Mouse (Mus musculus) neural tube, embryonic 14.5 days (tissue): ENCODE measurements around the gene Fzd7. TPM values are rescaled to one million over a fixed set of nuclear protein-coding genes. Genes with fewer than 3 reads are reported as not detected.

ENCODE experiments used
- ATAC-seq: fragments of 200-750 bp; cut with Nextera tagmentation; 2 replicates; pipeline ENCODE4 v1.8.0; 2017; ENCODE audit warnings: low read depth, mild to moderate bottlenecking, moderate TSS enrichment, moderate library complexity
- H3K27ac ChIP-seq: fragments of 300-500 bp; sonication (generic); 2 replicates; pipeline ENCODE4 v1.5.1; 2014; ENCODE audit warnings: low read depth, mild to moderate bottlenecking, control low read depth, low read length, moderate library complexity, mixed read lengths
- H3K27me3 ChIP-seq: fragments of 300-500 bp; sonication (generic); 2 replicates; pipeline ENCODE4 v1.6.1; 2014; ENCODE audit warnings: low read length; ENCODE audit not compliant: control insufficient read depth, insufficient read depth
- H3K36me3 ChIP-seq: fragments of 300-500 bp; sonication (generic); 2 replicates; pipeline ENCODE4 v1.6.1; 2014; ENCODE audit warnings: low read length, mixed read lengths; ENCODE audit not compliant: control insufficient read depth, insufficient read depth
- H3K4me1 ChIP-seq: fragments of 300-500 bp; sonication (generic); 2 replicates; pipeline ENCODE4 v1.6.1; 2014; ENCODE audit warnings: low read length; ENCODE audit not compliant: control insufficient read depth, insufficient read depth
- H3K4me2 ChIP-seq: fragments of 300-500 bp; sonication (generic); 2 replicates; pipeline ENCODE4 v1.6.1; 2014; ENCODE audit warnings: mild to moderate bottlenecking, low read depth, low read length, control low read depth
- H3K4me3 ChIP-seq: fragments of 300-500 bp; sonication (generic); 2 replicates; pipeline ENCODE4 v1.5.1; 2014; ENCODE audit warnings: low read depth, low read length, control low read depth, mixed read lengths
- H3K9ac ChIP-seq: fragments of 300-500 bp; sonication (generic); replicated peaks from 2 replicates; pipeline ENCODE4 v1.6.1; 2014; ENCODE audit warnings: low read depth, mild to moderate bottlenecking, control low read depth, low read length, mixed read lengths
- H3K9me3 ChIP-seq: fragments of 300-500 bp; sonication (generic); 2 replicates; pipeline ENCODE4 v1.6.1; 2016; ENCODE audit warnings: low read length; ENCODE audit not compliant: control insufficient read depth
- WGBS: fragments of 180-500 bp; shearing (Covaris S2); extraction: QIAGEN DNeasy Blood & Tissue Kit; methylation state at CpG from one replicate; pipeline ENCODE4 v1.1.7; 2014; 5-methylcytosine and 5-hydroxymethylcytosine counted together
- polyA plus RNA-seq: library from polyadenylated mRNA; unstranded; fragments of >200 nt; fragmentation: Nextera tagmentation; extraction: Ambion mirVana; gene quantifications from 2 replicates; pipeline ENCODE4 v1.2.1, GENCODE M21; 2014

The Fzd7 gene
- polyA plus RNA-seq, 1 experiment from 2014 or later, result 4.3 TPM

- Histone ChIP-seq H3K4me2 (peak overlapping the region; percentile 30), H3K27me3 (no peaks in the 10 kb centered on the region), H3K4me1 (0 out of 2 replicates have a peak, but pooled peaks cover 5% of the 10 kb centered on the region), H3K36me3 (no peaks in the 10 kb centered on the region), H3K27ac (no peak overlapping the region), H3K9ac (no peak overlapping the region), H3K4me3 (peak overlapping the region; percentile 4; the same call in 1 of the 2 replicates), H3K9me3 (no peaks in the 10 kb centered on the region)
- 5% methylated on average over 10 of the region's 10 CpGs for WGBS
- no peak for ATAC-seq
Measured at GRCm38 (mm10) chr1:59487651-59488051, 5.4 kb downstream of the Fzd7 start.

- Histone ChIP-seq H3K4me2 (no peak overlapping the region; the same call in 1 of the 2 replicates), H3K4me1 (0 out of 2 replicates have a peak, but pooled peaks cover 5% of the 10 kb centered on the region), H3K27ac (no peak overlapping the region), H3K9ac (no peak overlapping the region), H3K27me3 (no peaks in the 10 kb centered on the region), H3K9me3 (no peaks in the 10 kb centered on the region), H3K4me3 (no peak overlapping the region), H3K36me3 (no peaks in the 10 kb centered on the region)
- ATAC-seq, result no peak
- WGBS, result 47% methylated on average over 4 of the region's 4 CpGs
Measured at GRCm38 (mm10) chr1:59488481-59488880, 6.3 kb downstream of the Fzd7 start.

GRCm38 (mm10) chr1:59488991-59489390 is 6.8 kb downstream of the Fzd7 start:
- H3K4me2 ChIP-seq, result no peak overlapping the region
- no peak overlapping the region for H3K9ac ChIP-seq
- ATAC-seq, result no peak
- H3K4me1 ChIP-seq, result 0 out of 2 replicates have a peak, but pooled peaks cover 3% of the 10 kb centered on the region
- 55% methylated on average over 4 of the region's 4 CpGs for WGBS
- H3K27ac ChIP-seq, result no peak overlapping the region
- H3K4me3 ChIP-seq, result no peak overlapping the region
- H3K36me3 ChIP-seq, result no peaks in the 10 kb centered on the region
- no peaks in the 10 kb centered on the region for H3K27me3 ChIP-seq
- no peaks in the 10 kb centered on the region for H3K9me3 ChIP-seq

GRCm38 (mm10) chr1:59491517-59491916 is 9.3 kb downstream of the Fzd7 start:
- no peaks in the 10 kb centered on the region for H3K9me3 ChIP-seq
- ATAC-seq, result no peak
- no peak overlapping the region for H3K27ac ChIP-seq
- H3K27me3 ChIP-seq, result no peaks in the 10 kb centered on the region
- no peaks in the 10 kb centered on the region for H3K36me3 ChIP-seq
- no peaks in the 10 kb centered on the region for H3K4me1 ChIP-seq
- WGBS, result 85% methylated on average over 9 of the region's 9 CpGs
- H3K9ac ChIP-seq, result no peak overlapping the region
- H3K4me2 ChIP-seq, result no peak overlapping the region
- no peak overlapping the region for H3K4me3 ChIP-seq

- no peak overlapping the region for H3K9ac ChIP-seq
- ATAC-seq, result no peak
- H3K9me3 ChIP-seq, result no peaks in the 10 kb centered on the region
- no peaks in the 10 kb centered on the region for H3K36me3 ChIP-seq
- H3K4me3 ChIP-seq, result no peak overlapping the region
- 77% methylated on average over 4 of the region's 4 CpGs for WGBS
- no peaks in the 10 kb centered on the region for H3K4me1 ChIP-seq
- H3K4me2 ChIP-seq, result no peak overlapping the region
- H3K27ac ChIP-seq, result no peak overlapping the region
- H3K27me3 ChIP-seq, result no peaks in the 10 kb centered on the region
Measured at GRCm38 (mm10) chr1:59492432-59492831, 10.2 kb downstream of the Fzd7 start.

- Histone ChIP-seq H3K27ac (no peak overlapping the region), H3K4me3 (no peak overlapping the region), H3K36me3 (no peaks in the 10 kb centered on the region), H3K27me3 (no peaks in the 10 kb centered on the region), H3K9me3 (no peaks in the 10 kb centered on the region), H3K9ac (no peak overlapping the region), H3K4me1 (no peaks in the 10 kb centered on the region), H3K4me2 (no peak overlapping the region)
- no peak for ATAC-seq
- WGBS, result 97% methylated on average over 5 of the region's 5 CpGs
Measured at GRCm38 (mm10) chr1:59495970-59496369, 13.7 kb downstream of the Fzd7 start.

GRCm38 (mm10) chr1:59497741-59498613 is 15.8 kb downstream of the Fzd7 start:
- H3K27me3 ChIP-seq, result no peaks in the 10 kb centered on the region
- no peak for ATAC-seq
- no peak overlapping the region for H3K4me2 ChIP-seq
- no peaks in the 10 kb centered on the region for H3K36me3 ChIP-seq
- H3K9me3 ChIP-seq, result no peaks in the 10 kb centered on the region
- 80% methylated on average over 6 of the region's 6 CpGs for WGBS
- no peak overlapping the region for H3K27ac ChIP-seq
- H3K4me1 ChIP-seq, result no peaks in the 10 kb centered on the region
- H3K4me3 ChIP-seq, result no peak overlapping the region
- H3K9ac ChIP-seq, result no peak overlapping the region

- Histone ChIP-seq H3K4me1 (no peaks in the 10 kb centered on the region), H3K9me3 (no peaks in the 10 kb centered on the region), H3K27me3 (no peaks in the 10 kb centered on the region), H3K27ac (no peak overlapping the region), H3K4me2 (no peak overlapping the region), H3K4me3 (no peak overlapping the region), H3K9ac (no peak overlapping the region), H3K36me3 (no peaks in the 10 kb centered on the region)
- ATAC-seq, result no peak
- 83% methylated on average over 3 of the region's 3 CpGs for WGBS
Measured at GRCm38 (mm10) chr1:59499327-59499726, 17.1 kb downstream of the Fzd7 start.

- H3K4me2 ChIP-seq, result no peak overlapping the region
- no peaks in the 10 kb centered on the region for H3K9me3 ChIP-seq
- H3K9ac ChIP-seq, result no peak overlapping the region
- H3K27me3 ChIP-seq, result no peaks in the 10 kb centered on the region
- H3K4me1 ChIP-seq, result no peaks in the 10 kb centered on the region
- no peaks in the 10 kb centered on the region for H3K36me3 ChIP-seq
- H3K27ac ChIP-seq, result no peak overlapping the region
- 76% methylated on average over 2 of the region's 2 CpGs for WGBS
- ATAC-seq, result no peak
- H3K4me3 ChIP-seq, result no peak overlapping the region
Measured at GRCm38 (mm10) chr1:59502355-59502754, 20.1 kb downstream of the Fzd7 start.
